In genomic region chr1:151632567-151633356, GRCm38 (mm10) we compare ENCODE assay signal across 13 mouse cellular contexts.
A peak's percentile ranks its signal among the peaks of the same experiment; 100 is the strongest.
DNase-seq lines count a peak whose midpoint lies in the region; ATAC-seq and TF ChIP-seq lines count a peak whose summit lies in the region.
"Had no signal": no experiment of that assay in that cellular context is flagged by ENCODE, and none has a peak within 500 bp of the region (broad histone marks: within the 10 kb centered on the region; RNA-seq: fewer than 3 reads in every experiment).

No protein-coding gene starts in this region.

- in situ Hi-C loops in Patski (cut with MboI; ENCODE audit: low pct_unique_long_range_greater_than_20kb): no loop called here

- peak overlapping the region; percentile 50; the same call in 1 of the 2 replicates for H3K27ac ChIP-seq in heart, embryonic 16.5 days (ENCODE audit: low read length)
- no peak overlapping the region for H3K27ac ChIP-seq in lung, postnatal 0 days (ENCODE audit: low read length)
- no peak overlapping the region for H3K27ac ChIP-seq in stomach, postnatal 0 days (replicated peaks)
- H3K27ac ChIP-seq: embryonic facial prominence, embryonic 10.5 days had no signal

- no peak for ATAC-seq in heart, embryonic 16.5 days (replicated peaks; ENCODE audit: extremely low read depth, insufficient read depth, low FRiP score)
- ATAC-seq in lung, postnatal 0 days: no peak
- ATAC-seq in Patski: no peak
- ATAC-seq in stomach, postnatal 0 days (ENCODE audit: low FRiP score, low TSS enrichment): no peak

- TF ChIP-seq EP300 in lung, postnatal 0 days (IDR thresholded peaks at IDR 0.05): no peak
- TF ChIP-seq EP300 in stomach, postnatal 0 days (optimal IDR thresholded peaks at IDR 0.05): no peak

- TF ChIP-seq CTCF in lung, postnatal 0 days (IDR thresholded peaks at IDR 0.05): peak; percentile 27
- peak; percentile 27 for TF ChIP-seq CTCF in Patski (IDR thresholded peaks at IDR 0.05)
- TF ChIP-seq CTCF in stomach, postnatal 0 days (IDR thresholded peaks at IDR 0.05; ENCODE audit: low read depth): peak; percentile 43

- 0 out of 2 replicates have a peak, but pooled peaks cover 3% of the 10 kb centered on the region for H3K9me3 ChIP-seq in heart, embryonic 16.5 days (replicated peaks; ENCODE audit: control insufficient read depth, low read length)
- H3K9me3 ChIP-seq in lung, postnatal 0 days (ENCODE audit: low read length): no peaks in the 10 kb centered on the region
- no peaks in the 10 kb centered on the region for H3K9me3 ChIP-seq in stomach, postnatal 0 days (ENCODE audit: control insufficient read depth, low read length)
- H3K9me3 ChIP-seq: embryonic facial prominence, embryonic 10.5 days had no signal

- intact Hi-C loops in heart, postnatal 10 days (cut with DNase I): loop anchor here (5.0 kb wide), 1 partner anchor 60 kb away; no protein-coding TSS in a partner anchor

- H3K4me1 ChIP-seq in heart, embryonic 16.5 days (ENCODE audit: control insufficient read depth, insufficient read depth, low read length): peaks cover 14% of the 10 kb centered on the region
- no peaks in the 10 kb centered on the region; the same call in 1 of the 2 replicates for H3K4me1 ChIP-seq in lung, postnatal 0 days (ENCODE audit: insufficient read depth, low read depth, low read length)
- H3K4me1 ChIP-seq in stomach, postnatal 0 days (replicated peaks; ENCODE audit: control insufficient read depth, insufficient read depth): 0 out of 2 replicates have a peak, but pooled peaks cover 5% of the 10 kb centered on the region

- POLR2A ChIA-PET in Patski (lab: Charles Lee): no interaction called here

- no peak overlapping the region for H3K9ac ChIP-seq in heart, embryonic 16.5 days (ENCODE audit: low read length)
- H3K9ac ChIP-seq in lung, postnatal 0 days (replicated peaks; ENCODE audit: low read depth): no peak overlapping the region
- H3K9ac ChIP-seq in stomach, postnatal 0 days (ENCODE audit: low read length): no peak overlapping the region

- H3K4me3 ChIP-seq in heart, embryonic 16.5 days (ENCODE audit: low read length): no peak overlapping the region
- H3K4me3 ChIP-seq in lung, postnatal 0 days (ENCODE audit: low read depth, low read length): no peak overlapping the region
- no peak overlapping the region for H3K4me3 ChIP-seq in stomach, postnatal 0 days (ENCODE audit: low read depth, low read length)
- H3K4me3 ChIP-seq: embryonic facial prominence, embryonic 10.5 days had no signal

- H3K27me3 ChIP-seq in heart, embryonic 16.5 days (ENCODE audit: control insufficient read depth, insufficient read depth, low read length): no peaks in the 10 kb centered on the region
- no peaks in the 10 kb centered on the region for H3K27me3 ChIP-seq in lung, postnatal 0 days (replicated peaks; ENCODE audit: insufficient read depth, low read length)
- no peaks in the 10 kb centered on the region for H3K27me3 ChIP-seq in Patski
- H3K27me3 ChIP-seq in stomach, postnatal 0 days (ENCODE audit: control insufficient read depth, insufficient read depth, low read length): no peaks in the 10 kb centered on the region

- CTCF ChIA-PET in Patski (lab: Charles Lee): no interaction called here

- DNase-seq in heart, postnatal 10 days: no peak
- no peak for DNase-seq in lung, postnatal 0 days (ENCODE audit: low spot score)
- DNase-seq in lung, adult 18-20 months: no peak
- no peak for DNase-seq in Patski (ENCODE audit: low read depth, low spot score)
- no peak for DNase-seq in stomach, postnatal 0 days (ENCODE audit: low spot score)
- no peak for DNase-seq in yolk sac, embryonic 10.5 days (ENCODE audit: low spot score)
- DNase-seq: adrenal gland, postnatal 10 days; cerebellum, adult 18-20 months; cerebellum, postnatal 36 days; kidney, adult 11 months; kidney, postnatal 14 days had no signal

- WGBS in heart, embryonic 16.5 days: 95% methylated on average over 7 of the region's 7 CpGs
- 91% methylated on average over 7 of the region's 7 CpGs for WGBS in lung, postnatal 0 days
- WGBS in stomach, postnatal 0 days: 95% methylated on average over 7 of the region's 7 CpGs

- H3K36me3 ChIP-seq in heart, embryonic 16.5 days (ENCODE audit: control insufficient read depth, insufficient read depth): no peaks in the 10 kb centered on the region
- no peaks in the 10 kb centered on the region for H3K36me3 ChIP-seq in lung, postnatal 0 days (ENCODE audit: insufficient read depth, low read length)
- no peaks in the 10 kb centered on the region for H3K36me3 ChIP-seq in stomach, postnatal 0 days (ENCODE audit: control insufficient read depth, insufficient read depth, low read length)
- H3K36me3 ChIP-seq: embryonic facial prominence, embryonic 10.5 days had no signal

- no peak overlapping the region for H3K4me2 ChIP-seq in heart, embryonic 16.5 days (ENCODE audit: low read depth, low read length)
- H3K4me2 ChIP-seq in lung, postnatal 0 days (replicated peaks; ENCODE audit: low read depth, low read length): no peak overlapping the region
- no peak overlapping the region for H3K4me2 ChIP-seq in stomach, postnatal 0 days (replicated peaks; ENCODE audit: low read depth)
